8 mouse cellular contexts compared by ENCODE assay signal in the genomic region with DNA sequence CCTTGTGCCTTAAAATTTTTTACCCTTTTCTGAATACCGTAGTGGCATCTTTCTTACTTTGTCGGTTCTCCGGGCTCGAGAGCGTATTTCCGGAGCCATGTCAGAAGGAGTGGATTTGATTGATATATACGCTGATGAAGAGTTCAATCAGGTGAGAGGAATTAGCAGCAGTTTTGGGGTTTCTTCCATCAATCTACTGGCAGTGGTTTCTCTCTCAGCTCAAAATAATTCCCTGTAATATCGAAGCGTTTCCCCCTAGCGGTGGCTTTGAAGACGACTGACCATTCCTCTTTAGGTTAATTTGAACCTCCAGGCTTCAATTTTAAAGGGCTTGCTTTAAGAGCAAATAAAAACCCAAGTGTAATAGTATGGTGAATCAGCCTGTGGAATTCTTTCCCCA. TPM values are rescaled to one million over a fixed set of nuclear protein-coding genes. Genes with fewer than 3 reads are reported as not detected.
DNase-seq lines count a peak whose midpoint lies in the region; ATAC-seq and TF ChIP-seq lines count a peak whose summit lies in the region.

A gene (minus strand): TSS at position 233 of the 400 bp plus-strand sequence.

- no peak for TF ChIP-seq POLR2A in ES-Bruce4 (IDR thresholded peaks at IDR 0.05; ENCODE audit: insufficient read depth, low read length)
- no peak for TF ChIP-seq POLR2A in cerebellum, adult 2 months (IDR thresholded peaks at IDR 0.05; ENCODE audit: borderline replicate concordance, insufficient read depth, low read length)

- H3K27ac ChIP-seq in ES-Bruce4 (ENCODE audit: insufficient read depth, low read length) = peak within 1 kb of the TSS; percentile 81
- H3K27ac ChIP-seq in cerebellum, adult 2 months (ENCODE audit: insufficient read depth, low read length) = peak within 1 kb of the TSS; percentile 86
- H3K27ac ChIP-seq in hindbrain, postnatal 0 days = peak within 1 kb of the TSS; percentile 99
- H3K27ac ChIP-seq in limb, embryonic 12.5 days = peak within 1 kb of the TSS; percentile 99
- H3K27ac ChIP-seq in midbrain, embryonic 16.5 days (ENCODE audit: low read length) = peak within 1 kb of the TSS; percentile 98

- peak; percentile 89 for DNase-seq in 3T3-L1 (ENCODE audit: low read depth, low spot score)
- DNase-seq in cerebellum, adult 2 months = peak in 1 of 2 experiments; percentile 49
- no peak for DNase-seq in gastrocnemius, adult 18-20 months (ENCODE audit: low spot score)
- peak; percentile 85 for DNase-seq in hindbrain, postnatal 0 days (ENCODE audit: low spot score)
- no peak for DNase-seq in ovary, postnatal 14 days (ENCODE audit: low spot score)

- ATAC-seq in hindbrain, postnatal 0 days = peak; percentile 42
- no peak for ATAC-seq in limb, embryonic 12.5 days (ENCODE audit: insufficient number of reproducible peaks, insufficient read depth, low FRiP score, low TSS enrichment, low read depth)
- ATAC-seq in midbrain, embryonic 16.5 days = peak; percentile 2; the same call in 1 of the 2 replicates

- no peaks in the 10 kb centered on the region for H3K9me3 ChIP-seq in ES-Bruce4 (replicated peaks; ENCODE audit: control insufficient read depth, insufficient read depth, low read length, poor library complexity, severe bottlenecking)
- no peaks in the 10 kb centered on the region for H3K9me3 ChIP-seq in hindbrain, postnatal 0 days (ENCODE audit: low read length)
- H3K9me3 ChIP-seq in limb, embryonic 12.5 days = no peaks in the 10 kb centered on the region
- H3K9me3 ChIP-seq in midbrain, embryonic 16.5 days (replicated peaks; ENCODE audit: control insufficient read depth, low read length, poor library complexity, severe bottlenecking) = no peaks in the 10 kb centered on the region

- no peaks in the 10 kb centered on the region for H3K4me1 ChIP-seq in ES-Bruce4 (ENCODE audit: control insufficient read depth, insufficient read depth, low read length)
- no peaks in the 10 kb centered on the region for H3K4me1 ChIP-seq in cerebellum, adult 2 months (ENCODE audit: control insufficient read depth, insufficient read depth, low read length)
- H3K4me1 ChIP-seq in hindbrain, postnatal 0 days (ENCODE audit: insufficient read depth, low read length) = peaks cover 15% of the 10 kb centered on the region; the same call in 1 of the 2 replicates
- H3K4me1 ChIP-seq in limb, embryonic 12.5 days (replicated peaks) = peaks cover 21% of the 10 kb centered on the region
- peaks cover 33% of the 10 kb centered on the region for H3K4me1 ChIP-seq in midbrain, embryonic 16.5 days (ENCODE audit: control insufficient read depth, insufficient read depth, low read length)

- whole genome bisulfite sequencing in cerebellum, adult 2 months = 0% methylated on average over 11 of the region's 11 CpGs
- under 1% methylated on average over 11 of the region's 11 CpGs for WGBS in hindbrain, postnatal 0 days
- WGBS in limb, embryonic 12.5 days = under 1% methylated on average over 11 of the region's 11 CpGs
- under 1% methylated on average over 11 of the region's 11 CpGs for WGBS in midbrain, embryonic 16.5 days

- H3K9ac ChIP-seq in ES-Bruce4 (ENCODE audit: low read depth, poor library complexity, severe bottlenecking) = peak within 1 kb of the TSS; percentile 98
- peak within 1 kb of the TSS; percentile 99 for H3K9ac ChIP-seq in hindbrain, postnatal 0 days (replicated peaks; ENCODE audit: low read length)
- H3K9ac ChIP-seq in limb, embryonic 12.5 days (replicated peaks) = peak within 1 kb of the TSS; percentile 97
- H3K9ac ChIP-seq in midbrain, embryonic 16.5 days (ENCODE audit: low read depth, low read length) = peak within 1 kb of the TSS; percentile 99

- TF ChIP-seq EP300 in ES-Bruce4 (IDR thresholded peaks at IDR 0.05; ENCODE audit: insufficient read depth, low read depth, low read length) = no peak

- peak within 1 kb of the TSS; percentile 88 for H3K4me3 ChIP-seq in ES-Bruce4 (ENCODE audit: low read depth, low read length)
- peak within 1 kb of the TSS; percentile 92 for H3K4me3 ChIP-seq in cerebellum, adult 2 months (replicated peaks; ENCODE audit: insufficient read depth, low read depth, low read length)
- H3K4me3 ChIP-seq in hindbrain, postnatal 0 days (ENCODE audit: low read length) = peak within 1 kb of the TSS; percentile 93
- H3K4me3 ChIP-seq in limb, embryonic 12.5 days (replicated peaks) = peak within 1 kb of the TSS; percentile 90
- H3K4me3 ChIP-seq in midbrain, embryonic 16.5 days (ENCODE audit: low read depth, low read length) = peak within 1 kb of the TSS; percentile 99

- no peaks in the 10 kb centered on the region for H3K27me3 ChIP-seq in ES-Bruce4 (ENCODE audit: control insufficient read depth, insufficient read depth, low read length, poor library complexity, severe bottlenecking)
- no peaks in the 10 kb centered on the region for H3K27me3 ChIP-seq in cerebellum, adult 2 months (ENCODE audit: control insufficient read depth, insufficient read depth, low read length)
- no peaks in the 10 kb centered on the region for H3K27me3 ChIP-seq in hindbrain, postnatal 0 days (ENCODE audit: insufficient read depth, low read length)
- no peaks in the 10 kb centered on the region for H3K27me3 ChIP-seq in limb, embryonic 12.5 days
- no peaks in the 10 kb centered on the region for H3K27me3 ChIP-seq in midbrain, embryonic 16.5 days (ENCODE audit: control insufficient read depth, insufficient read depth, low read depth, low read length)

- peaks cover 17% of the 10 kb centered on the region for H3K36me3 ChIP-seq in ES-Bruce4 (ENCODE audit: control insufficient read depth, insufficient read depth, low read length, poor library complexity, severe bottlenecking)
- 0 out of 2 replicates have a peak, but pooled peaks cover 7% of the 10 kb centered on the region for H3K36me3 ChIP-seq in hindbrain, postnatal 0 days (ENCODE audit: insufficient read depth, low read length)
- H3K36me3 ChIP-seq in limb, embryonic 12.5 days = peaks cover 24% of the 10 kb centered on the region
- 0 out of 2 replicates have a peak, but pooled peaks cover 4% of the 10 kb centered on the region for H3K36me3 ChIP-seq in midbrain, embryonic 16.5 days (ENCODE audit: control insufficient read depth, insufficient read depth, low read length)

- peak within 1 kb of the TSS; percentile 68 for H3K4me2 ChIP-seq in hindbrain, postnatal 0 days (ENCODE audit: low read depth, low read length)
- peak within 1 kb of the TSS; percentile 73 for H3K4me2 ChIP-seq in limb, embryonic 12.5 days
- peak within 1 kb of the TSS; percentile 84 for H3K4me2 ChIP-seq in midbrain, embryonic 16.5 days (ENCODE audit: low read length)

- no peak for TF ChIP-seq CTCF in ES-Bruce4 (IDR thresholded peaks at IDR 0.05; ENCODE audit: low read depth, low read length)
- no peak for TF ChIP-seq CTCF in cerebellum, adult 2 months (IDR thresholded peaks at IDR 0.05; ENCODE audit: borderline replicate concordance, insufficient read depth, low read depth, low read length)
- peak; percentile 75 for TF ChIP-seq CTCF in hindbrain, postnatal 0 days (IDR thresholded peaks at IDR 0.05; ENCODE audit: low read depth)

RNA-seq across cellular contexts. Expression of the gene that starts here (rescaled TPM):
- polyA plus RNA-seq in ES-Bruce4 (2011; ENCODE audit: insufficient read depth, insufficient read length, low read depth, missing spikeins) = 32.9 and 39.6 TPM in 2 replicates
- polyA plus RNA-seq in cerebellum, adult 2 months (2012; rRNA removed) = 60.4 and 61.5 TPM in 2 replicates
- 10 to 100 TPM; 45.0 to 47.5 TPM for total RNA-seq in gastrocnemius, adult 18-20 months (2021)
- total RNA-seq in hindbrain, postnatal 0 days (2014; rRNA removed) = 47.7 and 58.2 TPM in 2 replicates
- 60.2 and 64.2 TPM in 2 replicates for polyA plus RNA-seq in hindbrain, postnatal 0 days (2015; fragmentation: Nextera tagmentation; extraction: Ambion mirVana)
- polyA plus RNA-seq in limb, embryonic 12.5 days (2016; fragmentation: Nextera tagmentation; extraction: Ambion mirVana) = 59.3 and 60.7 TPM in 2 replicates
- 60.2 and 62.7 TPM in 2 replicates for polyA plus RNA-seq in midbrain, embryonic 16.5 days (2015; fragmentation: Nextera tagmentation; extraction: Ambion mirVana)

Comparison
In these comparisons a context has a peak if more than half of its experiments do, and no peak if none do; other contexts are left out.
1. DNase-seq: peak in 3T3-L1 (single experiment) and hindbrain, postnatal 0 days (single experiment); none in gastrocnemius, adult 18-20 months (single experiment) and ovary, postnatal 14 days (single experiment).
2. Peak in every context shown above with its lines, with median percentiles within 50 percentile points of each other: H3K27ac ChIP-seq, H3K4me3 ChIP-seq, H3K9ac ChIP-seq and H3K4me2 ChIP-seq.